Mouse (Mus musculus) liver, embryonic 13.5 days (tissue): ENCODE results near the gene Rdh7. TPM values are rescaled to one million over a fixed set of nuclear protein-coding genes. Genes with fewer than 3 reads are reported as not detected.
"Not testable (repeated sequence)": the region's sequence is repeated elsewhere in the genome, so short reads cannot be mapped to it uniquely, and the experiment has no call there.

Experiments used
- ATAC-seq: fragments of 200-750 bp; cut with Nextera tagmentation; 2 replicates; pipeline ENCODE4 v1.8.0; 2017; ENCODE audit warnings: low read depth, mild to moderate bottlenecking, moderate number of reproducible peaks, moderate library complexity
- DNase-seq: peaks from one replicate; pipeline ENCODE4 v3.0.0; 2022
- H3K27ac ChIP-seq: fragments of 300-500 bp; sonication (generic); 2 replicates; pipeline ENCODE4 v1.5.1; 2015; ENCODE audit warnings: moderate library complexity, mild to moderate bottlenecking, inconsistent platforms
- H3K27me3 ChIP-seq: fragments of 300-500 bp; sonication (generic); 2 replicates; pipeline ENCODE4 v1.6.1; 2015; ENCODE audit warnings: mild to moderate bottlenecking, inconsistent platforms
- H3K36me3 ChIP-seq: fragments of 300-500 bp; sonication (generic); 2 replicates; pipeline ENCODE4 v1.6.1; 2015; ENCODE audit warnings: mild to moderate bottlenecking, inconsistent platforms
- H3K4me1 ChIP-seq: fragments of 300-500 bp; sonication (generic); replicated peaks from 2 replicates; pipeline ENCODE4 v1.6.1; 2015; ENCODE audit warnings: inconsistent platforms
- H3K4me2 ChIP-seq: fragments of 300-500 bp; sonication (generic); 2 replicates; pipeline ENCODE4 v1.6.1; 2015; ENCODE audit warnings: inconsistent platforms, mild to moderate bottlenecking, moderate library complexity
- H3K4me3 ChIP-seq: fragments of 300-500 bp; sonication (generic); replicated peaks from 2 replicates; pipeline ENCODE4 v1.5.1; 2015; ENCODE audit warnings: mild to moderate bottlenecking, inconsistent platforms
- H3K9ac ChIP-seq: fragments of 300-500 bp; sonication (generic); 2 replicates; pipeline ENCODE4 v1.6.1; 2015; ENCODE audit warnings: mild to moderate bottlenecking, inconsistent platforms
- H3K9me3 ChIP-seq: fragments of 300-500 bp; sonication (generic); replicated peaks from 2 replicates; pipeline ENCODE4 v1.6.1; 2016; ENCODE audit warnings: inconsistent platforms
- WGBS: fragments of 180-500 bp; shearing (Covaris S2); methylation state at CpG from one replicate; pipeline ENCODE4 v1.1.7; 2015; ENCODE audit not compliant: insufficient replicate concordance; 5-methylcytosine and 5-hydroxymethylcytosine counted together
- polyA plus RNA-seq: library from polyadenylated mRNA; unstranded; fragments of >200 nt; fragmentation: Nextera tagmentation; extraction: Ambion mirVana; gene quantifications from 2 replicates; pipeline ENCODE4 v1.2.1, GENCODE M21; 2015

Rdh7 gene
- polyA plus RNA-seq, result 0.47 and 0.70 TPM in 2 replicates

DNA sequence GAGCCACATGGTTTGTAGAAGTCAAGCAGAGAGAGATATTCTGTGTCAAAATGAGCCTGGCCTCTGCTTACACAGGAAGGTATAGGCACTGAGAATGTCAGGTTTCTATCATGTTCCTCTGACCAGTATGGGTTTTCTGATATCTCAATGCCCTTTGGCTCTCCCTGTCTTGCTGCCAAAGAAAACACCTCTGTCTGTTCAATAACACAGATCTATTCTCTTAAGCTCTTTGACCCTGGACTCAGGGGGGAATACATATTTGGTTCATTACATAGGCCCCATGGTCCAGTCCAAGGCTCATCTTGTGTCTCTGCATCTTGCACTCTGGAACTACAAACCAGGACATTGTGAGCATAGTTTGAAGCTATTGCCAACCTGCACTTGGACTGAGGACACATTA lies at the start of gene Rdh7:
Gene Rdh7, minus strand, starts transcription at position 213 of the 400 bp plus-strand sequence.
- Histone ChIP-seq H3K4me3 (no peak within 1 kb of the TSS), H3K4me1 (no peaks in the 10 kb centered on the region), H3K27ac (no peak within 1 kb of the TSS), H3K9me3 (no peaks in the 10 kb centered on the region), H3K4me2 (no peak within 1 kb of the TSS), H3K9ac (no peak within 1 kb of the TSS), H3K27me3 (no peaks in the 10 kb centered on the region), H3K36me3 (no peaks in the 10 kb centered on the region)
- DNase-seq, result no peak
- ATAC-seq, result no peak

GRCm38 (mm10) chr10:127937428-127938010 lies 48.9 kb upstream of the Rdh7 start:
- Histone ChIP-seq H3K4me3 (no peak overlapping the region), H3K4me2 (no peak overlapping the region), H3K9me3 (peaks cover 5% of the 10 kb centered on the region; the same call in 1 of the 2 replicates), H3K36me3 (no peaks in the 10 kb centered on the region), H3K27ac (no peak overlapping the region), H3K27me3 (no peaks in the 10 kb centered on the region), H3K9ac (no peak overlapping the region), H3K4me1 (no peaks in the 10 kb centered on the region)
- ATAC-seq (no peak), DNase-seq (peak; percentile 19)
- WGBS, result 2% methylated on average over 2 of the region's 2 CpGs

GRCm38 (mm10) chr10:127936747-127937409 lies 48.3 kb upstream of the Rdh7 start:
- Histone ChIP-seq H3K4me2 (no peak overlapping the region), H3K4me1 (no peaks in the 10 kb centered on the region), H3K36me3 (no peaks in the 10 kb centered on the region), H3K9ac (no peak overlapping the region), H3K27me3 (no peaks in the 10 kb centered on the region), H3K9me3 (peaks cover 5% of the 10 kb centered on the region; the same call in 1 of the 2 replicates), H3K27ac (0 out of 2 replicates have a peak overlapping the region, but pooled peaks have one; percentile 26), H3K4me3 (no peak overlapping the region)
- 62% methylated on average over 19 of the region's 19 CpGs for WGBS
- no peak for ATAC-seq
- DNase-seq, result no peak

DNA sequence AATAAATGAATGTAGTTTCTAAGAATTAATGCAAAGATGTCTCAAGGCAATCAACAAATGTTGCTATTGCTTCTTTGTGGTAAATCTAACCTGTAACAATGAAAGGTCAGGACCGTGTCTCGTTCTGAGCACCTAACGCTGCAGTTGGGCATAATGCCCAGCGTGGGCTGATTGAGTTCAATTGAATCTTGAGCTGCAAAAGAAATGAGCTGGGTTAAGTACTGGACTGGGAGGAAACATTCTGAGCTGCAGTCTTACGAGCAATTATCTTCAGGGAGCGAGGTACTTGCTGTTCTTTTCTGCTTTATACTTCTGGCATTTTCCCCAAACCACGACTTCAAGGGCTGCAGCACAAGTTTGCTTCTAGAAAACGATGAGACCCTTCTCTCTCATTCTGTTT lies 47.7 kb upstream of the Rdh7 start:
- Histone ChIP-seq H3K4me3 (no peak overlapping the region), H3K36me3 (no peaks in the 10 kb centered on the region), H3K27me3 (no peaks in the 10 kb centered on the region), H3K9me3 (peaks cover 5% of the 10 kb centered on the region; the same call in 1 of the 2 replicates), H3K27ac (no peak overlapping the region), H3K4me2 (no peak overlapping the region), H3K4me1 (no peaks in the 10 kb centered on the region), H3K9ac (no peak overlapping the region)
- 72% methylated on average over 8 of the region's 8 CpGs for WGBS
- no peak for ATAC-seq
- no peak for DNase-seq

DNA sequence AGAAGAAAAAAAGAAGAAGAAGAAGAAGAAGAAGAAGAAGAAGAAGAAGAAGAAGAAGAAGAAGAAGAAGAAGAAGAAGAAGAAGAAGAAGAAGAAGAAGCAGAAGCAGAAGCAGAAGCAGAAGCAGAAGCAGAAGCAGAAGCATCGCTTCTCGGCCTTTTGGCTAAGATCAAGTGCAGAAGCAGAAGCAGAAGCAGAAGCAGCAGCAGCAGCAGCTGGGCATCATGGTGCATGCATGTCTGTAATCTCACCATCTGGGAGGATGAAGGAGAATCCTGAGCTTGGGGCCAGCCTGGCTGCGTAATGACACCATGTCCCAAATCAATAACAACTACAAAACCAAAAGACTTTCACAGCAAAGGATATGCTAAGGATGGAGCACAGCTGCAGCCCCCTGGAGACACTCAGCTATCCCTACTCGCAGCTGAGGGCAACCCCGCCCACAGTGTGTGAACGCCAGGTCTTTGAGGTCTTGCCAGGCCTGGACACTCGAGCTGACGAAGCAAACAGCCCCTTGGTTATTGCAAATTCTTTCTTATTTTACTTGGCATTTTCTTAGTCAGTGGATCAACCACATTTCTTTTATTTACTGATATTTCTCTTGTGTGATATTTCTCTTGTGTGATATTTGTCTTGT lies 43.8 kb upstream of the Rdh7 start:
- Histone ChIP-seq H3K36me3 (no peaks in the 10 kb centered on the region), H3K27ac (no peak overlapping the region), H3K4me1 (no peaks in the 10 kb centered on the region), H3K9me3 (no peaks in the 10 kb centered on the region), H3K4me3 (no peak overlapping the region), H3K9ac (no peak overlapping the region), H3K27me3 (no peaks in the 10 kb centered on the region), H3K4me2 (no peak overlapping the region)
- ATAC-seq (no peak), DNase-seq (no peak)
- 49% methylated on average over 8 of the region's 8 CpGs for WGBS

DNA sequence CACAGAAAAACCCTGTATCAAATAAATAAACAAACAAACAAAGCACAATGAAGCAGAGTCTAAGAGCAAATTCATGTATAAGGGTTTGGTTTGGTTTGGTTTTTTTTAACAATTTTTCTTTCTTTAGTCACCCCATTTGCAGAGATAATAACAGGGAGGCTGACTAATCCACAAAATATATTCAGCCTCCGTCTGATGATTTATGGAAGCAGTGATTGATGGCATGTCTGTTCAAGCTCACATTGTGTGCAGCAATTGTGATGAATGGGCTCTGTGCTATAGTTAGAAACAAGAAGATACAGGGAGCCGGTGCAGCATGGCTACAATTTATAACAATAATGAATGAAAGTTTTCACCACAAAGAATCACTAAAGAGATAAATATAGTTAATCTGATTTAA lies 39.1 kb upstream of the Rdh7 start:
- 56% methylated on average over 2 of the region's 2 CpGs for WGBS
- no peaks in the 10 kb centered on the region for H3K27me3 ChIP-seq
- H3K36me3 ChIP-seq, result no peaks in the 10 kb centered on the region
- H3K4me3 ChIP-seq, result no peak overlapping the region
- ATAC-seq (no peak), DNase-seq (no peak)
- H3K4me2 ChIP-seq, result no peak overlapping the region
- H3K9me3 ChIP-seq, result no peaks in the 10 kb centered on the region
- no peaks in the 10 kb centered on the region for H3K4me1 ChIP-seq
- no peak overlapping the region for H3K27ac ChIP-seq
- no peak overlapping the region for H3K9ac ChIP-seq

GRCm38 (mm10) chr10:127924597-127925378 lies 36.2 kb upstream of the Rdh7 start:
- H3K36me3 ChIP-seq, result no peaks in the 10 kb centered on the region
- H3K4me2 ChIP-seq, result no peak overlapping the region
- no peak overlapping the region for H3K27ac ChIP-seq
- no peaks in the 10 kb centered on the region for H3K9me3 ChIP-seq
- no peak for DNase-seq
- no peaks in the 10 kb centered on the region for H3K27me3 ChIP-seq
- no peak for ATAC-seq
- H3K9ac ChIP-seq, result no peak overlapping the region
- H3K4me1 ChIP-seq, result no peaks in the 10 kb centered on the region
- 58% methylated on average over 7 of the region's 7 CpGs for WGBS
- no peak overlapping the region for H3K4me3 ChIP-seq

DNA sequence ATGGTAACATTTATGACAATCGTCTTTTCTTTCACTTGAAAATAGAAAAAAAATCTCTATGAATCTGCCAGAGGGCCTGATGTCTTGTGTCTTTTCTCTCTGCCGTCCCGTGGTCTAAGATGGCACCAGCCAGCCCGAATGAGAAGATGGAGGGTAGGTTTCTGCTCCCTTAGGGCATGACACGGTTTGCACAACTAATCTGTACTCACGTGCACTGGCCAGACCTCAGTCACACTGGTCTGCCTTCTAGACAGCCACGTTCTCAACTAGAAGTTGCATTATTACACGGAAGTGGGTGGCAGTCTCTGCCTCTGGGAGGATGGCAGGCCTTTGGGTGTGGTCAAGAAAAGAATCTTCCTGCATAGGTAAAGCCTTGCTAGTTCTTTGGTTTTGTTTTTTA lies 34.4 kb upstream of the Rdh7 start:
- WGBS, result 69% methylated on average over 8 of the region's 8 CpGs
- Histone ChIP-seq H3K27me3 (no peaks in the 10 kb centered on the region), H3K9ac (no peak overlapping the region), H3K9me3 (no peaks in the 10 kb centered on the region), H3K4me3 (no peak overlapping the region), H3K27ac (no peak overlapping the region), H3K4me2 (no peak overlapping the region), H3K4me1 (no peaks in the 10 kb centered on the region), H3K36me3 (no peaks in the 10 kb centered on the region)
- no peak for ATAC-seq
- no peak for DNase-seq

- H3K27ac ChIP-seq, result no peak overlapping the region
- H3K9ac ChIP-seq, result no peak overlapping the region
- no peaks in the 10 kb centered on the region for H3K4me1 ChIP-seq
- H3K4me2 ChIP-seq, result no peak overlapping the region
- DNase-seq, result no peak
- ATAC-seq, result no peak
- no peak overlapping the region for H3K4me3 ChIP-seq
- 67% methylated on average over 1 of the region's 1 CpGs for WGBS
- no peaks in the 10 kb centered on the region for H3K36me3 ChIP-seq
- no peaks in the 10 kb centered on the region for H3K9me3 ChIP-seq
- no peaks in the 10 kb centered on the region for H3K27me3 ChIP-seq
These were observed 33.6 kb upstream of the Rdh7 start for GRCm38 (mm10) chr10:127922241-127922640.

- Histone ChIP-seq H3K9ac (no peak overlapping the region), H3K36me3 (no peaks in the 10 kb centered on the region), H3K4me2 (no peak overlapping the region), H3K27me3 (no peaks in the 10 kb centered on the region), H3K4me1 (no peaks in the 10 kb centered on the region), H3K4me3 (no peak overlapping the region), H3K27ac (no peak overlapping the region), H3K9me3 (no peaks in the 10 kb centered on the region)
- 79% methylated on average over 5 of the region's 5 CpGs for WGBS
- ATAC-seq (no peak), DNase-seq (no peak)
These were observed 29.0 kb upstream of the Rdh7 start for GRCm38 (mm10) chr10:127917651-127918050.

GRCm38 (mm10) chr10:127917183-127917582 lies 28.6 kb upstream of the Rdh7 start:
- H3K36me3 ChIP-seq, DNase-seq: not testable (repeated sequence)
- WGBS, result 61% methylated on average over 3 of the region's 3 CpGs

More at GRCm38 (mm10) chr10:127917183-127917582, 28.6 kb upstream of the Rdh7 start:
- not testable (repeated sequence) for H3K4me2 ChIP-seq, H3K9me3 ChIP-seq, H3K27ac ChIP-seq, H3K4me1 ChIP-seq, H3K27me3 ChIP-seq, ATAC-seq, H3K9ac ChIP-seq, H3K4me3 ChIP-seq
